In genomic region chr11:118326991-118327971, GRCm38 (mm10) we compare ENCODE assay signal across 9 mouse cellular contexts. TPM values are rescaled to one million over a fixed set of nuclear protein-coding genes. Genes with fewer than 3 reads are reported as not detected.
DNase-seq lines count a peak whose midpoint lies in the region; ATAC-seq and TF ChIP-seq lines count a peak whose summit lies in the region.
"Had no signal": no experiment of that assay in that cellular context is flagged by ENCODE, and none has a peak within 500 bp of the region (broad histone marks: within the 10 kb centered on the region; RNA-seq: fewer than 3 reads in every experiment).

No protein-coding gene starts in this region.

- TF ChIP-seq POLR2A in olfactory bulb, adult 2 months (IDR thresholded peaks at IDR 0.05; ENCODE audit: insufficient read depth, low read depth, low read length), result no peak; the same call in none of the 2 replicates

- H3K9ac ChIP-seq in midbrain, embryonic 11.5 days (ENCODE audit: low read length), result no peak overlapping the region
- no peak overlapping the region for H3K9ac ChIP-seq in intestine, embryonic 16.5 days (ENCODE audit: low read depth, low read length)

- intact Hi-C loops in gastrocnemius, postnatal 36 days (cut with DNase I), result no loop called here
- intact Hi-C loops in left cerebral cortex, postnatal 36 days (cut with DNase I), result no loop called here

- DNase-seq in midbrain, embryonic 10.5 days (ENCODE audit: low spot score), result no peak
- no peak for DNase-seq in midbrain, embryonic 11.5 days (ENCODE audit: low spot score, missing footprints)
- DNase-seq in embryo, embryonic 11 days, result peak; percentile 54
- peak; percentile 70 to 79 for DNase-seq in gastrocnemius, postnatal 36 days
- DNase-seq in left cerebral cortex, postnatal 36 days (ENCODE audit: low spot score in 2 of 2), result peak; percentile 89
- DNase-seq in c-Kit-positive CD71-positive TER-119-positive erythroid progenitor cells, embryonic 14.5 days (ENCODE audit: low spot score), result no peak

- H3K27me3 ChIP-seq in midbrain, embryonic 10.5 days (ENCODE audit: low read depth, poor library complexity, severe bottlenecking), result no peaks in the 10 kb centered on the region
- no peaks in the 10 kb centered on the region for H3K27me3 ChIP-seq in midbrain, embryonic 11.5 days (ENCODE audit: control insufficient read depth, insufficient read depth, low read length)
- H3K27me3 ChIP-seq in intestine, embryonic 16.5 days (replicated peaks; ENCODE audit: control insufficient read depth, insufficient read depth, low read length), result no peaks in the 10 kb centered on the region

- TF ChIP-seq CTCF in olfactory bulb, adult 2 months (IDR thresholded peaks at IDR 0.05; ENCODE audit: insufficient read depth, low read depth, low read length), result no peak

- peaks cover 3% of the 10 kb centered on the region; the same call in 1 of the 2 replicates for H3K9me3 ChIP-seq in midbrain, embryonic 10.5 days (replicated peaks)
- H3K9me3 ChIP-seq in midbrain, embryonic 11.5 days (ENCODE audit: control insufficient read depth, low read length), result no peaks in the 10 kb centered on the region
- H3K9me3 ChIP-seq in intestine, embryonic 16.5 days (ENCODE audit: control insufficient read depth, low read length), result no peaks in the 10 kb centered on the region

- peak overlapping the region; percentile 42; the same call in 1 of the 2 replicates for H3K27ac ChIP-seq in midbrain, embryonic 10.5 days (replicated peaks)
- no peak overlapping the region for H3K27ac ChIP-seq in midbrain, embryonic 11.5 days (ENCODE audit: low read depth, low read length)
- peak overlapping the region; percentile 57 for H3K27ac ChIP-seq in intestine, embryonic 16.5 days (ENCODE audit: low read length)
- H3K27ac ChIP-seq in olfactory bulb, adult 2 months (ENCODE audit: insufficient read depth, low read depth, low read length), result peak overlapping the region; percentile 90

- peaks cover 35% of the 10 kb centered on the region for H3K36me3 ChIP-seq in midbrain, embryonic 10.5 days
- H3K36me3 ChIP-seq in midbrain, embryonic 11.5 days (ENCODE audit: control insufficient read depth, insufficient read depth, low read length), result no peaks in the 10 kb centered on the region
- H3K36me3 ChIP-seq in intestine, embryonic 16.5 days (ENCODE audit: control insufficient read depth, insufficient read depth, low read length), result no peaks in the 10 kb centered on the region

- WGBS in midbrain, embryonic 10.5 days, result 84% methylated on average over 24 of the region's 24 CpGs
- WGBS in midbrain, embryonic 11.5 days, result 90% methylated on average over 24 of the region's 24 CpGs
- WGBS in intestine, embryonic 16.5 days, result 67% methylated on average over 24 of the region's 24 CpGs
- WGBS in olfactory bulb, adult 2 months, result 13% methylated on average over 24 of the region's 24 CpGs

- H3K4me3 ChIP-seq in midbrain, embryonic 10.5 days, result no peak overlapping the region
- H3K4me3 ChIP-seq in midbrain, embryonic 11.5 days (ENCODE audit: low read depth, low read length), result no peak overlapping the region
- H3K4me3 ChIP-seq in intestine, embryonic 16.5 days (ENCODE audit: low read length), result no peak overlapping the region
- no peak overlapping the region for H3K4me3 ChIP-seq in olfactory bulb, adult 2 months (ENCODE audit: insufficient read depth, low read depth, low read length)

- H3K4me1 ChIP-seq in midbrain, embryonic 10.5 days, result peaks cover 23% of the 10 kb centered on the region
- H3K4me1 ChIP-seq in midbrain, embryonic 11.5 days (ENCODE audit: control insufficient read depth, insufficient read depth, low read length), result no peaks in the 10 kb centered on the region
- peaks cover 6% of the 10 kb centered on the region; the same call in 1 of the 2 replicates for H3K4me1 ChIP-seq in intestine, embryonic 16.5 days (ENCODE audit: control insufficient read depth, insufficient read depth, low read length)
- H3K4me1 ChIP-seq in olfactory bulb, adult 2 months (ENCODE audit: control insufficient read depth, insufficient read depth, low read length), result peaks cover 51% of the 10 kb centered on the region

- no peak overlapping the region for H3K4me2 ChIP-seq in midbrain, embryonic 11.5 days
- no peak overlapping the region for H3K4me2 ChIP-seq in intestine, embryonic 16.5 days (ENCODE audit: low read depth, low read length)

- ATAC-seq in midbrain, embryonic 11.5 days (ENCODE audit: low FRiP score), result no peak
- ATAC-seq in intestine, embryonic 16.5 days, result peak; percentile 64

RNA-seq across cellular contexts. Expression of gene Cep295nl, which starts 15.0 kb away (rescaled TPM):
- polyA plus RNA-seq in midbrain, embryonic 10.5 days (2016; fragmentation: Nextera tagmentation; extraction: Ambion mirVana), result 0.06 and 0.21 TPM in 2 replicates
- polyA plus RNA-seq in midbrain, embryonic 11.5 days (2014; fragmentation: Nextera tagmentation; extraction: Ambion mirVana), result 0.23 and 0.40 TPM in 2 replicates
- total RNA-seq in gastrocnemius, postnatal 36 days (2021), result 1 to 10 TPM; 1.2 to 1.3 TPM
- 0.20 and 0.24 TPM in 2 replicates for polyA plus RNA-seq in intestine, embryonic 16.5 days (2015; fragmentation: Nextera tagmentation; extraction: Ambion mirVana)
- 1 to 10 TPM; 1.3 to 1.8 TPM for total RNA-seq in left cerebral cortex, postnatal 36 days (2021)
- polyA plus RNA-seq in olfactory bulb, adult 2 months (2012; ENCODE audit: insufficient read depth, insufficient read length, low replicate concordance, missing spikeins), result not detected in 2 replicates
- polyA plus RNA-seq: liver, embryonic 16.5 days had no signal

RNA-seq across cellular contexts. Expression of gene Timp2, which starts 28.3 kb away (rescaled TPM):
- 29.0 and 32.1 TPM in 2 replicates for polyA plus RNA-seq in midbrain, embryonic 10.5 days (2016; fragmentation: Nextera tagmentation; extraction: Ambion mirVana)
- 40.1 and 42.8 TPM in 2 replicates for polyA plus RNA-seq in midbrain, embryonic 11.5 days (2014; fragmentation: Nextera tagmentation; extraction: Ambion mirVana)
- 10 to 100 TPM; 73.9 to 92.0 TPM for total RNA-seq in gastrocnemius, postnatal 36 days (2021)
- polyA plus RNA-seq in intestine, embryonic 16.5 days (2015; fragmentation: Nextera tagmentation; extraction: Ambion mirVana), result 30.9 and 45.1 TPM in 2 replicates
- 100 to 1,000 TPM; 214 to 247 TPM for total RNA-seq in left cerebral cortex, postnatal 36 days (2021)
- polyA plus RNA-seq in olfactory bulb, adult 2 months (2012; ENCODE audit: insufficient read depth, insufficient read length, low replicate concordance, missing spikeins), result 247 and 441 TPM in 2 replicates

RNA-seq across cellular contexts. Expression of gene Usp36, which starts 37.2 kb away (rescaled TPM):
- 20.4 and 23.6 TPM in 2 replicates for polyA plus RNA-seq in midbrain, embryonic 10.5 days (2016; fragmentation: Nextera tagmentation; extraction: Ambion mirVana)
- polyA plus RNA-seq in midbrain, embryonic 11.5 days (2014; fragmentation: Nextera tagmentation; extraction: Ambion mirVana), result 8.7 and 9.0 TPM in 2 replicates
- total RNA-seq in gastrocnemius, postnatal 36 days (2021), result 10 to 100 TPM; 11.1 to 14.7 TPM
- 15.9 TPM in 2 replicates for polyA plus RNA-seq in intestine, embryonic 16.5 days (2015; fragmentation: Nextera tagmentation; extraction: Ambion mirVana)
- 10 to 100 TPM; 26.8 to 32.2 TPM for total RNA-seq in left cerebral cortex, postnatal 36 days (2021)
- polyA plus RNA-seq in olfactory bulb, adult 2 months (2012; ENCODE audit: insufficient read depth, insufficient read length, low replicate concordance, missing spikeins), result not detected in 2 replicates

Comparison
In these comparisons a context has a peak if more than half of its experiments do, and no peak if none do; other contexts are left out.
1. DNase-seq: peak in embryo, embryonic 11 days (single experiment), gastrocnemius, postnatal 36 days (2 of 2) and left cerebral cortex, postnatal 36 days (2 of 2); none in midbrain, embryonic 10.5 days (single experiment), midbrain, embryonic 11.5 days (single experiment) and c-Kit-positive CD71-positive TER-119-positive erythroid progenitor cells, embryonic 14.5 days (single experiment).